Mouse (Mus musculus): ENCODE results near the gene Ncstn.

Ncstn gene

DNA sequence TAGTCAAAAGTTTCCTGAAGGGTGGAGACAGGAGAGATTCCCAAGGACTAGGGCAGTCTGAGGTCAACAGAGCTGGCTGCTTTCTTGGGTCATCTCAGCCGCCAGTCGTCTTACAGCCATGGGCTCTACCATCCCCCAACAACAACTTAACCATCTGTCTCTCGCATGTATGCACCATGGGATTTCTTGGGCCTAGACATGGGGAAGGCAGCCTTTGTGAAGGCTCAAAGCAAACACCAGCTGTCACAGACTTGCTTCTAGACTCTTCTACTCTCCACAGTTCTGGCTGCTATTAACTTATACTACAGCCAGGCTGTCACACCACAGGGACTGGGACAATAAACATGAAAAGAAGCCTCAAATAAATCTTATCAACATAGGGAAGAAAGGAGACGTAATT, 11.0 kb downstream of the Ncstn start:
- no peak for DNase-seq

DNA sequence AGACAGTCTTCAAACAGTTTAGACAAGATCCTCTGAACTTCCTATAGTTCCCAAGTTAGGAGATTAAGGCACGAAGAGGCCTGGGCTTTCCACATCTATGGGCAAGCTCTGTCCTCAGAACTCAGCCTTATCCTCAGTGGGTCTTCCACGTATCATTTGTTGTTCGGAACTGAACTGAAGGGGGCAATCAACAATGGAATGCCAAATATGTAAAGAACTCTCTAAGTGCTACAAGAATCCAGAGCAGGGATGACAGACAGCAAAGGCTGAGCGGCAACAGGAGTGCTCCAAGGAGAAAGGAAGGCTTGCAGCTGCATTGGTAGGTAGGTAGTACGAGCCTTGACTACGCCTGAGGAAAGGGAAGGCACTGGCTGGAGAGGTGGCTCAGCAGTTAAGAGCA, 12.4 kb downstream of the Ncstn start:
- no peak for DNase-seq

DNA sequence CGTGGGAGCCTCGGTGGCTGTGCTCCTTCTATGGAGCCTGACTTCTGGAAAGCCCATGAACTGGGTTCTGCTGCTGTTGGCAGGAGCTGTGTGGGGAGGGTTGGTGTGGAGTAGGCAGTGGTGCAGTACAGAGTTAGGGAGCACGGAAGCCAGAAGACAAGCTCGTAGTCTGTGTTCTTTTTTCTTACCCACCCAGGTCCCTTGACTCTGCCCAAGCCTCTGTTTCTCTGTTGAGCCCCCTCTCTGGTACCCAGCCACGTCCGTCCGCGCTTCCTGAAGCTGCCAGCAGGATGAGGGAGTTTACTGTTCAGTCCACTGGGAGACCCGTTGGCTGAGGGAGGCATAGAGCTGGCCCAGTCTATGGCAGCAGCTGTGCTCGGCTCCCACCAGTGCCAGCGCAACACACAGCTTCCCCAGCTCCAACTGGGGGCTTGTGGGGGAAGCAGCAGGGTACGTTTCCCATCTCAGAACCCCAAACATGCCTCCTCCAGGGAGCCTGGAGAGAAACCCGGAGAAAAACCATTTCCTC, 17.9 kb downstream of the Ncstn start:
- no peak for DNase-seq

DNA sequence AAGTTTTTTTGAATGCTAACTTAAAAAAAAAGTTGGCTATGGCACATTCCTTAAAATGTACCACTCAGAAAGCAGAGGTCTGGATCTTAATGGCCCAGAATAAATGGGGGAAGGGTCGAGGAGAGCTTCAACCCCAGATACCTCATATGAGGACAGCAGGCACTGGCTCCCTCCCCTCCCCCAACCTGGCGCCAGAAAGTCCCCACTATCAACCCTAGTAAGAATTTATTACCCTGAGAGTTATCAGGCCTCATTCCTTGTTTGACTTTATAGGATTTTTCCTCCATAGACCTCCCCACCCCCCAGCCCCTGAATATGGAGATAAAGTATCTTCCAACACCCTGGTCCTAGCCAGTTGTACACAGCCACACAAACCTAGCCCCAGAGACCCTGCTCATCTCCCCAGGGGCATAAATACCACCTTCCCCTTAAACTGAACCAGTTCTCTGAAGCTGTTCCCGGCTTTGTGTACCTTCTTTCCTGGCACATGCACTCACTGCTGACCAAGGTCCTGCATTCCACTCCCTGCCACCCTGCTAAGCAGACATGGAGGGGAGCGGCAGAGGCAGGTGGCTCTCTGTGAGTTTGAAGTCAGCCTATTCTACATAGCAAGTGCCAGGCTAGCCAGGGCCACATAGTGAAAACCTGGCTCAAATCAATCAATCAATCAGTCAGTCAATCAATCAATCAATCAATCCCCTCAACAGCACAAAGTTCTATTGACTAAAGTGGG, 19.1 kb downstream of the Ncstn start:
- DNase-seq = no peak

DNA sequence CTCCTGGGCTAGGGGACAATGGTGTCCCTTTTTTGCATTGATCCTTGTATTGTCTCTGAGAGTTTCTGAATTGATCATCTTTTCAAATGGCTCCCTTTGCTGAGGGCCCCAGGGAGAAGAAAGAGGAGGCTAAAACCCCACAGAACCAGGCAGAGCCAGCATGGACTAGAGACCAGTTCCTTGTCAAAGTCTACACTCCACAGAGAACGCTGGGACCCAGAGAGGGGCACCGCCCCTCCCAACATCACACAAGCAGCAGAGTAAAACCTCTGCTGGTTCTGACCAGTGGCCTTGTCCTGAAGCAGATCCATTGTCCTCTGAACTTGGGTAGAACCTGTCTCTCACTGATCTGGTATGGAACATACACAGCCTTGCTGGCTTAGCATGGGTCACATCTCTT, 20.5 kb downstream of the Ncstn start:
- DNase-seq = no peak

DNA sequence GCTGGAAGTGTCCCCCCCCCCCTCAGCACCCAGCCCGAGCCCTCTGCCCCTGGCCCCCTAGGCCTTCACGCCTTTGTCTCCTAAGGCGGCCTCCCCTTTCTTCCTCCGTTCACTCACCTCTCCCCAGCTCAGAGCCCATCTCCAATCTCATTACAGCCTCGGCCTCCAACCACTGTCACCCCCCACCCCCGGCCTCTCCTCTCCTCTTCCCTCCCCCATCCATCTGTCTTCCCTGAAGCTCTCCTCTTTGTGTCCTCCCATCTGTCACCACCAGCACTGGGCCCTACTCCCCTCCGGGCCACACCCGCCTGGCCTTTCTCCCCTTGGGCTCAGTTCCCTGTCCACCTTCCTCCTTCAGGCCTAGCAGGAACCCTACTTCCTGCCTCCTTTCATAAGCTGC, 21.4 kb downstream of the Ncstn start:
- no peak for DNase-seq

DNA sequence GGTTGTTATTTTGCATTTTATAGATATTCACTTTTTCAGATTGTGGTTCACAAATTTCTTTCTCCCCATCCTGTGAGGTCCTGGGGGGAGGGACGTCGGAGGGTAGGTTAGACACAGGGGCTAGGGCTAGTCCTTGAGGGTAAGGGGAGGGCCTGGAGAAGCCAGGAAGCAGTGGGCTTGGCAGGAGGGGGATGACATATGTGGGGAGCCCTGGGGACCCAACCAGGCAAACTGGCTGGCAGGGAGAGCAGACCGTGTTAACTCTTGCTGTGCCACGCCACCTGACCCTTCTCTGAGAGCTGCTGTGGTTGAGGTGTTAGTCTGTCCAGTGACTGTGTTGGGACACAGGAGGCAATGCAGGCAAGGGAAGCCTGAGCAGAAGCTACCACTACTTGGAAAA, 21.9 kb downstream of the Ncstn start:
- no peak for DNase-seq

DNA sequence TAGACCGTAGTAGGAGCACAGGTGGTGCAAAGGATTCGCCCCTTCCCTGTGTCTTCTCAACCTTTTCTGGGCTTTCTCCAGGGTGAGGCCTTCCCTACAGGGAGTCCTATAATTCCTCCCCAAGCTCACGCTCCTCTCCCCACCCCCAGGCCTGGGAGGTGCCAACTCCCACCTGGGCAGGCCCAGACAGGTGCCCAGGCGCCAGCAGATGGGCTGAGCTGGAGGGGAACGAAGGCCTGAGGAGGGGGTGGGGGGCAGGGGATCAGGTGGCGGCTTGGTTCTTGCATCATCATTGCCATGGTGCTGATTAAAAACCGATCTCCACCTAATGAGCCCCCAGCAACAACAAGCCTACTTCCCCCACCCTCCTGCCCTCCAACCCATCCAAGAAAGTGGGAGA, 23.7 kb downstream of the Ncstn start:
- DNase-seq = no peak

DNA sequence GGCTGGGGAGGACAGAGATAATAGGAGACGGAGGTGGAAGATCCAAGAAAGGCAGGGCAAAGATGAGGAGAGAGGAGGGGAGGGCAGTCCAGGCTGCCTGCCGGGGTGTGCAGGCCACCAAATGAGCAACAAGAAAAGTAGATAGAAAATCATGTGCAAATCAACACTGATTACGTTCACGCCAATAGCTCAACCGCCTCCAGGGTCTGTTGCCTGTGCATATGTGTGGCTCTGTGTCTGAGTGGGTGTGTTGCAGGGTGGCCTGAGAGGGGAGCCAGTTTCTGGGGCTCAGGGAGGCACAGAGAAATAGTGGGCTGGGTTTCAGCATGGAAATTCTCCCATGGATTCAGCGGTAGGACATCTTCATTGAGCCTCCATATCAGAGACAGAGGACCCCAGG, 24.3 kb downstream of the Ncstn start:
- no peak for DNase-seq

DNA sequence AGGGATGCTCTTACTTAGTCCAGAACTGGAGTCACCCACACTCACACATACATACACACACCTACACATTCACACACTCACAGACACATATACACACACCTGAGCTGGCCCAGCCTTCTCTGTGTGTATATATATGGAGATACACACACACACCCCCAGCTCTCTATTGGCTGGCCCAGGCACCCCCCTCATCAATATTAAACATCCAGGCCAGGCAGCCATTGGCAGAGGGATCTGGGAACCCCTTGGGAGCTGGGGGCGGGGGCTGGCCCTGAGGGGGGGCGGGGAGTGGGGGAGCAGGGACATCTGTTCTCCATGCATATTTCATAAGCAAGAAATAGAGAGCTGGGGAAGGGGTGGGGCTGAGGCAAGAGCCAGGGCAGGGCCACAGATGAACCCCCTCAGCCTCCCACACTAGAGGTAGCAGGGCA, 25.1 kb downstream of the Ncstn start, which contains the start of gene Nhlh1:
Gene Nhlh1, minus strand, starts transcription at position 83 of the 431 bp plus-strand sequence.
- DNase-seq = no peak

DNA sequence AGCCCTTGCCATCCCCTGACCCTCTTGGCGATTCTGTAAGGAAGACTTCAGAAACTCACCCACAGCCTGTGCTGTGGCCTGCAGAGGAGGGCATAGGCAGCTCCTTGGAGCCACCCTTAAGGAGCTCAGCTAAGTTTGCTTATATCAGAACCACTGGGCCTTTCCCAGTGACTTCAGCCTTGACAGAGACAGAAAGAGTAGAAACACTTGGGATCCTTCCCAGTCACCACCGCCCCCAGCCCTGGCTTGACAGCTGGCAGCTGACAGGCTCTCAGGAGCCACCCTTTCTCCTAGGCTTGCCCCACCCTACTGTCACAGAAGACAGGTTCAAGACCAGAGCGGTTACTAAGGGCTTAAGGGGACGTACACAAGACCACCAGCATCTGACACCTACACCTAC, 26.3 kb downstream of the Ncstn start:
- DNase-seq = no peak

DNA sequence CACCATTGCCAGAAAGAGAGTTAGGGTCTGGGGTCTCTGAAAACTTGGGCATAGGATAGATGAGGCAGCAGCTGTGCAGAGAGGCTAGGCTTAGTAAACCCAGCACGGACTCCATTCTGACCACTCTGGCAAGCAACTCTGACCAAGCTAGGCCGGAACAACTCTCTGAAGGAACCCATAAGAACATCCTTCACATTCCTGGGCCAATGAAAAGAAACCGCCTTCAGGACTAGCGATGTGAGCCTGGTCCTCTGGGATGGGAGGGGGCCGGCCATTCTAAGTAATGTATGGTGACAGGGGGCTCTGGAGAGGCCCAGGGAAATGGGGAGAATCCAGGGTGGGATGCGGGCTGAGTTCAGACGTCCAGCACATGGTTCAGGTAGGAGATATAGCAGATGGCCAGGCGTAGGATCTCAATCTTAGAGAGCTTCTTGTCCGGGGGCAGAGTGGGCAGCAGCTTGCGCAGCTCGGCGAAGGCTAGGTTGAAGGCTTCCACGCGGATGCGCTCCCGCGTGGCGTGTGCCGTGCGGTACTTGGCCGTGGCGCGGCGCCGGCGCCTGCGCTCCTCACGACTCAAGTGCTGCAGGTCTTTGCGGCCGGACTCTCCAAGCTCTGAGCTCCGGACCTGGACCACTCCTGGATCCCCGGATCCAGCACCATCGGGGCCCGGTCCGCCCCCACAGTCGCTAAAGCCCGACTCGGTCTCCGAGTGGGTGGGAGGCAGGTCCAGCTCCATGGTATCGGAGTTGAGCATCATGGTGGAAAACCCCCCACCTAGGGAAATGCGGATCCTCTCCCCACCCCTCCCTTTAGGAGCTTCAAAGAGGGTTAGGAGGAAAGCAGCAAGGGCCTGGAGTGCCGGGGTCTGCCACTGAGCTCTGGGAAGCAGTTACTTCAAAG, 28.8 kb downstream of the Ncstn start:
- DNase-seq = no peak

DNA sequence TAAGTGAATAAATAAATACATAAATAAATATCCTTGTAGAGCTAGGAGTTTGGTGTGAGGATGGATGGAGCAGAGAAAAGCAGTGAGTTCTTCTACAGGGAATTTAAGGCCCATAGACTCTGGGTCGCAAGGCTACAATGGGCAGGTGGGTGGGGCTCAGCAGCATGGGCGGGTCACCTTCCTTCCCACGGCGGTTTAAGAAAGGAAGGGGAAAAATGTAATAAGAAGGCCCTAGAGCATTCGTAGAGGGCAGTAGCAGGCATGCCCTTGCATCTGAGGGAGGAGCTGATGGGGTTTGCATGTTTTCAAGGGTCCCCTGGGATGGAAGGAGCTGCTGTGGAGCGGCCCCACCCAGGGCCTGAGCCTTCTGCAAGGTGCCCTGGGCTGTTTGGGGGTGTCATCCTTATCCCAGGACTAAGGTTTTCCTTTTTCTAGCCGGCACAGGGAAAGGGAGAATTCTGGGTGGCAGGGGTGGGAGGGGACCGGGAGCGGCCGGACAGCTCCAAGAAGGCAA, 29.8 kb downstream of the Ncstn start:
- DNase-seq = no peak

DNA sequence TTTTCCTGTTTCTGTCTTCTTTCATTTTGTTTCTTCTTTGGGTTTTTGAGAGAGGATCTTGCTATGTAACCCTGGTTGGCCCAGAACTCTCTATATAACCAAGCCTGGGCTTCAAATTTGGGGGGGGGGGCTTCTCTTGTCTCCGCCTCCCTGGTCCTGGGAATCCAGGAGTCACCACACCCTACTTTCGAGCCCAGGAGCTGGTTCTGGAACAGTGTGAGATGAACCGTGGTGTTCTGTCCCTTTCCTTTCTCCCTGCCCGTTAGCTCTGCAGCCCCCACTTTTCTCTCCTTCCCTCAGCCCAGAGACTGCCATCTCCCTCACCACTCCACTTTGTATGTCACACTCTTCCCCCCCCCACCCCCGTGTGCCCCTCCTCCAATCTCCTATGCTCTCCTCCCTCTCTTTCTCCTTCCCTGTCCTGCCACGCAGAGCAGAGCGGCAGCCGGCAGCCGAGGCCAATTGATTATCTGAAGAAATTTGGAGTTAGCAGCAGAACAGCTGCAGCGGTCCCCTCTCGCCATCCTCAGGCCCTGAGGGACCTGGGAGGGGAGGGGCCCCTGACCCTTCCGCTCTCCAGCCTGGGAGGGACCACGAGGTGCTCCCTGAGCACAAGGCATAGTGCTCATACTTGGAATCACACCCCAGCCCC, 33.3 kb downstream of the Ncstn start:
- no peak for DNase-seq

DNA sequence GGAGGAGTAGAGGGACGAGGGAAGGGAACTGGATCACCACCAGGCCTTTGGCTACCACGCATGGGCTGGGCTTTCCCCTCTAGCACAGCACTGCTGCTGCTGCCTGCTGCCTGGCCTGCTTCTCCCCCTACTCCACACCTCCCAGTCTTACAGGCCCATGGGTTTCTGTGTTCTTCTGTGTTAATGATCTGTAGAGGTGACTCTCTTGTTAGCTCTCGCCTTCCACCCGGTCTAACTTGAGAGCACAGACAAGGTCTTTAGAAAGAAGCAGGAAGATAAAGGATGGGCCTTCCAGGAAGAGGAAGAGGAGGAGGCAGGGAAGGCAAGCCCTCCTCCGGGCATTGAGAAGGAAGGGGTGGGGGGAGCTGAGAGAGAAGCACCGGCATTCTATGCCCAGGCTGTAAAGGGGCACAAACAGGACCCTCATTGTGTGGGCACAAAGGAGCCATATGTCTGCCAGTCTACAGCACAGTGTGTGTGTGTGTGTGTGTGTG, 34.3 kb downstream of the Ncstn start:
- no peak for DNase-seq

DNA sequence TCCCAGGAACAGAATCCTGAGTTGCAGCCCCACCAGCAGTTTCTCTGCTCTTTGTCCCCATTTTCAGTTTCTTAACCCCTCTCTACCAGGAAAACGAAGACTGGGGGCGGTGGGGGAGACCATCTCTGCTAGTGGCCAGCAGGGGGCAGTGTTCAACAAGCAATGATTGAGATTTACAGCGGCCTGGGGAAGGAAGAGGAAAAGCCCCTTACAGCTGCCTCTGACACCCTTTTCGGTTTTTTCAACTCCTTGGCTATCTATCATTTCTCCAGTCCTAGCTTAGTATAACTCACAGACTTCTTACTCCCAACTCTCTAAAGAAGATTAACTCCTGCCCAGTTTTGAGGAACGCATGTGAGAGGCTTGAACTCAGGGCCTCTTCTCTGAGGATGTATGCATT, 35.7 kb downstream of the Ncstn start:
- peak; percentile 22 for DNase-seq

DNA sequence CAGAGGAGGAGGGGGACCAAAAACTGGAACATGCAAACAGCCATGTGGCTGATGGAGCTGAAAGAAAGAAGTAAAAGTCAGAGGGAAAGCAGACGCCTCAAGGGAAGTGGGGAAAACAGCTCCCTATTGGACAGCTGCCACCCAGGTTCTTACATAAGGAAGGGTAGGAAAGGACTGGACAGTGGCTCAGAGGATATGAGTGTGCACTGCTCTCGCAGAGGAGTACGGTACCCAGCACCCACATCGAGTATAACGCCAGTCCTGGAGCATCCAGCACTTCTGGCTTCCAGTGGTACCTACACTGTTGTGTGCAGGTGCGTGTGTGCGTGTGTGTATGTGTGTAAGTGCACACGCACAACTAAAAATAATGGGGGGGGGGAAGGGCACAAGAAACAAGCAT, 36.2 kb downstream of the Ncstn start:
- DNase-seq = no peak

DNA sequence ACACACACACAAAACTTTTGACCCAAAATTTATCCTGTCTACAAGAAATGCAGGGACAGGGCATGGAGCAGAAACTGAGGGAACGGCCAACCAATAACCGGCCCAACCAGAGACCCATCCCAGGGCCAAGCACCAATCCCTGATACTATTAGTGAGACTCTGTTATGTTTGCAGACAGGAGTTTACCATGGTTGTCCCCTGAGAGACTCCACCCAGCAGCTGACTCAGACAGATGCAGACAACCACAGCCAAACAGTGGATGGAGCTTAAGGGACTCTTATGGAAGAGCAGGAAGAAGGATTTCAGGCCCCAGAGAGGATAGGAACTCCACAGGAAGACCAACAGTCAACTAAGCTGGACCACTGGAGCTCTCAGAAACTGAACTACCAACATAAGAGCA, 52.7 kb downstream of the Ncstn start:
- no peak for DNase-seq

DNA sequence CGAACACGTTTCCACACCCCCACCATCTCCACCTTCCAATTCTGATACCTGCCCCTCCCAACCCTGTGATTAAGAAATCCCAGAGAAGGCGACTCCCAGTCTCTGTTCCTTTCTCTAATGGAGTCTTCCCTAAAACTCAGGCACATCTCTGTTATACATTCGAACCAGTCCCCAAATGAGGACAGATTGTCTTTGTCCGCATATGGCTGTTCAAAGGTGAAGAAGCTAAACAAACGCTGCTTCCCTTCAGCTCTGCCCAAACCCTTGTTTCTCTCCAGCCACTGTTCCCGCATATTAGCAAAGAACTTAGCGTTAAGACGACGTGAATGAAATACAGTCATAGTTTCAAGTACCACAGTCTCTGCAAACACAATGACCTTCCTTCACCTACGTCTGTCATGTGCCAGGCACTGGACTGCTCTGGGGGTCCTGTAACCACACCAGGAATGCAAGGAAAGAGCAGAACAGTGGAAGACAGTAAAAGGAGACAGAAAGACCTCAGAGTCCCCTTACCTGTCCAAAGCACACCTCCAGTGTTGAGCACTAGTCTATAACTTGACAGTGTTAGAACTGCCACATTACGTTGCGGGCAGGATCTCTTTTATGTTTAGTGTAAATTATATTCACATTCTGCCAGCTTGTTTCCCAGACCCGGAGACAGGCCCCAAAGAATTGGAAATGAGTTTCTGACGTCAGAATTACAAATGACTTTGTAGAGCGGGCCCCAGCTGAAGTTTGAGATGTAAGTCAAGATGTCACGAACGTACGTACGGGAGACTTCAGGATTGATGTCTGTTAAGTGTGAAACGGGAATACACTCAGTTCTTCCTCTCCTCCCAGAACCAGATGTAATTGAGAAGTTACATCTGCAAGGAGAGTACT, 54.0 kb downstream of the Ncstn start, which contains the start of gene Vangl2:
Gene Vangl2, minus strand, starts transcription at position 51 of the 882 bp plus-strand sequence.
- DNase-seq = no peak

DNA sequence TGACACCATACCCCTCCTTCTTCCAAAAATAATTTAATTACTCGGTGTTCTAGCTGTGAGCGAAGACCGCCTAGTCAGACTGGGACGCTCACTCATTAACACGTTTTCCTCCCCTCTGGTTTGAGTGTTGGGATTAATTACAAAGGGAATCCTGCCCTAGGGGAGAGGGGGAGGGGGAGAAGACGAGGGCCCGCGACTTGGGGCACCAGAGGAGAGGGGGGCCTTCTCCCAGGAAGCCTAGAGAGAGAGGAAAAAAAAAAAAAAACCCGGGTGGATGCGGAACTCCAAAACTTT, 54.8 kb downstream of the Ncstn start:
- no peak for DNase-seq

DNA sequence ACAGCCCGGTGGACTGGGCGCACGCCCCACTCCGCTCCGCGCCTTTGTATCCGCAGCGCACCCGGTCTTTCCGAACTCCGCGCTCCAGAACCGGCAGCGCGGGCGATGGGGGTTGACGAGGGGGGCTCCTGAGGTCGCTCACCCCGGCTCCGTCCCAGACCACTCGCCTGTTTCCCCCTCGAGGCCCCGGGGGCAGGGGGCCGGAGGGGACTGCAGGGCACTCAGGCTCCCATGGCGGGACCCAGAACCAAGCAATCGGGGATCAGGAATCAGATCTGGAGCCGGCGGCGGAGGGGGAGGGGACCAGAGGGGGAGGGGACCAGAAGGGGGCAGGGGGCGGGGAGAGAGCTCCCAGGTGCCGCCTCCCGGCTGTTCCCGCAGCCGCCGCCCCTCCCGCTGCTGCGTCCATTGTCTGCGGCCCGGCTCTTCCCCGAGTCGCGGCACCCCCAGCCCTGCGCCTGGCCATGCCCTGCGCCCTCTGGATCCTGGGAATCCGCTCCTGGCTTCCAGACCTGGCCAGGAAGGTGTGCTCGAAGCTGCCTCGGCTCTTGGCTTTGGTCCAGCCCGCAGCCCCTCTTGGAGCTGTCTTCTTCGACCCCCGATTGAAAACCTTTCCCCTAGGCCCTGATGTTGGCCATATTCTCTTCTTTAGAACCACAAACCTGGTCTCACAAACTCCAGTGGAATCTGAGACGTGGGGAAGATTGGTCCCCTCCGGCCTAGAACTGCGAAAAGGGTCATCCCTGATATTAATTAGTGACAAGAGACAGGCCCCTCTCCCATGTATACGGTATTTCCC, 55.4 kb downstream of the Ncstn start:
- DNase-seq = peak; percentile 63

Measured in kidney, adult 11 months (tissue).